Mouse (Mus musculus) stomach, postnatal 0 days (tissue): ENCODE results near the gene Timm8b.

Experiments used
- CTCF ChIP-seq: IDR thresholded peaks from 2 replicates; pipeline ENCODE4 v1.5.1; 2016; ENCODE audit warnings: antibody characterized with exemption, low read depth, mild to moderate bottlenecking, moderate library complexity
- EP300 ChIP-seq: optimal IDR thresholded peaks from 2 replicates; pipeline ENCODE3; 2016; ENCODE audit warnings: antibody characterized with exemption

GRCm38 (mm10) chr9:50602055-50602845, 1.5 kb upstream of the Timm8b start:
- TF ChIP-seq CTCF (no peak), EP300 (no peak)
